Mouse (Mus musculus) adrenal gland, adult 18-20 months (tissue): ENCODE results near the gene Wap. TPM values are rescaled to one million over a fixed set of nuclear protein-coding genes. Genes with fewer than 3 reads are reported as not detected.
"Not testable (repeated sequence)": the region's sequence is repeated elsewhere in the genome, so short reads cannot be mapped to it uniquely, and the experiment has no call there.

Source experiments
- DNase-seq, 2 experiments: peaks; one replicate each; pipeline ENCODE4 v3.0.0; 2021 to 2022; ENCODE audit warnings: low spot score in 2 of 2
- long read RNA-seq, 2 experiments: library from polyadenylated mRNA; stranded (forward); transcript quantifications; one replicate each; pipeline ENCODE4 v2.0.0; 2021
- total RNA-seq, 2 experiments: library from RNA; stranded (reverse); gene quantifications; 1 replicate in 1 of 2; 2 replicates in 1 of 2; pipeline ENCODE4 v1.2.3; 2021

The Wap gene
- not detected for total RNA-seq
- long read RNA-seq, experiment 1, result 0 reads
- long read RNA-seq, experiment 2, result 0 reads

- no peak for DNase-seq
Observed at GRCm38 (mm10) chr11:6638537-6638936, at the start of gene Wap. TSS of gene Wap (minus strand) at chr11:6638637.

- DNase-seq, result no peak
Observed at GRCm38 (mm10) chr11:6684741-6685140, 46.3 kb upstream of the Wap start.

GRCm38 (mm10) chr11:6680397-6680818 lies 42.0 kb upstream of the Wap start:
- DNase-seq, result peak; percentile 54 to 66

- DNase-seq, result no peak
Observed at GRCm38 (mm10) chr11:6679694-6680396, 41.4 kb upstream of the Wap start.

- no peak for DNase-seq
Observed at GRCm38 (mm10) chr11:6677530-6677929, 39.1 kb upstream of the Wap start.

GRCm38 (mm10) chr11:6676641-6677040 lies 38.2 kb upstream of the Wap start:
- DNase-seq, result no peak

- DNase-seq, result no peak
Observed at GRCm38 (mm10) chr11:6675402-6675801, 37.0 kb upstream of the Wap start.

- no peak for DNase-seq
Observed at GRCm38 (mm10) chr11:6674701-6675100, 36.3 kb upstream of the Wap start.

GRCm38 (mm10) chr11:6670826-6671225 lies 32.4 kb upstream of the Wap start:
- DNase-seq, result no peak

- DNase-seq, result no peak
Observed at GRCm38 (mm10) chr11:6670044-6670443, 31.6 kb upstream of the Wap start.

GRCm38 (mm10) chr11:6669041-6669440 lies 30.6 kb upstream of the Wap start:
- DNase-seq, result no peak

GRCm38 (mm10) chr11:6666634-6667033 lies 28.2 kb upstream of the Wap start:
- no peak for DNase-seq

GRCm38 (mm10) chr11:6661206-6661605 lies 22.8 kb upstream of the Wap start:
- DNase-seq, result no peak

- DNase-seq, result no peak
Observed at GRCm38 (mm10) chr11:6658271-6658670, 19.8 kb upstream of the Wap start, which contains the start of gene Ramp3. TSS of gene Ramp3 (plus strand) at chr11:6658521.

GRCm38 (mm10) chr11:6654903-6655302 lies 16.5 kb upstream of the Wap start:
- DNase-seq, result peak; percentile 74 to 77

GRCm38 (mm10) chr11:6652978-6653377 lies 14.5 kb upstream of the Wap start:
- not testable (repeated sequence) for DNase-seq

GRCm38 (mm10) chr11:6650519-6650918 lies 12.1 kb upstream of the Wap start:
- DNase-seq, result no peak

- no peak for DNase-seq
Observed at GRCm38 (mm10) chr11:6647831-6648724, 9.6 kb upstream of the Wap start.

- no peak for DNase-seq
Observed at GRCm38 (mm10) chr11:6644566-6644965, 6.1 kb upstream of the Wap start.

GRCm38 (mm10) chr11:6639072-6639471 lies 635 bp upstream of the Wap start:
- no peak for DNase-seq

GRCm38 (mm10) chr11:6636150-6636549 lies 2.3 kb downstream of the Wap start:
- DNase-seq, result no peak

GRCm38 (mm10) chr11:6629655-6630054 lies 8.8 kb downstream of the Wap start:
- DNase-seq, result no peak
